Mouse (Mus musculus) 3T3-L1 (cell line): Measurements from ENCODE around the gene Cd209e.
"Not testable (repeated sequence)": the region's sequence is repeated elsewhere in the genome, so short reads cannot be mapped to it uniquely, and the experiment has no call there.

Experiments
- DNase-seq: peaks from one replicate; pipeline ENCODE4 v3.0.0-alpha.2; 2015; ENCODE audit warnings: low read depth, low spot score

Gene Cd209e

DNA sequence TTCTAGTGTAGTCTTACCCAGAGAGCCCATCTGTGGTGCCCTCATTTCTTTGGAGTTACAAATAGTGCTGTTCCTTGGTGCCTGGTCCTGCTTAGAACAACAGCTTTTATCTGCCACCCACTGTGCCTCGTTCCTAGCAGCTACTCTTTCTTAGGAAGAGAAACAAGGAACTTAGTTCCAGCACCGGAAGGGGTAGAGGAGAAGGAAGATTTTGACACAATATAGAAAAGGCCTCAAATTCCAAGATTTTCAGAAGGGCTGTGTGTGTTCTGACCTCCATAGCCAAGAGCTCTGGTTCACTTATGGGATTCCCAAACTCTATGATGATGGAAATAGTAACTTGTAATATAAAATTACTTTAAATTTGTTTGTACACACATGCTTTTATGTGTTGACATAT lies at the start of gene Cd209e:
Gene Cd209e (minus strand): TSS at position 101 of the 400 bp plus-strand sequence.
- DNase-seq = no peak

DNA sequence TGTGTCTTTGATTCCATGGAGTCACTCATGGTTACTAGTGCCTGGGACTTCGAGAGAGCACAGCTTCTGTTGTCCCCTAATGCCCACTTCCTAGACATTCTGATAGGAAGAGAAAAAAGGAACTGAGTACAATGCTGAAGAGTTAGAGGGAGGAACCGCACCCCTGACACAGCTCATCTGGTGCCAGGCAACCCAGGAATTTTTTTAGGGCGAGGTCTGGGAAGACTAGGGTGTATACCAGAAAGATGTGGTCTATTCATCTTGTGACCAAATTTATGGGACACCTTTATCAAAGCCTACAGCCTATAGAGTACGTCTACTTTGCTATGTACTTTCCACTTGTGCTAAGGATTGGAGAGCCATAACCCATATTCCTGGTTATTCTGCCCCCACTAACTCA lies 24.3 kb upstream of the Cd209e start, which contains the start of gene Cd209d:
Gene Cd209d (minus strand): TSS at position 101 of the 400 bp plus-strand sequence.
- DNase-seq = no peak

DNA sequence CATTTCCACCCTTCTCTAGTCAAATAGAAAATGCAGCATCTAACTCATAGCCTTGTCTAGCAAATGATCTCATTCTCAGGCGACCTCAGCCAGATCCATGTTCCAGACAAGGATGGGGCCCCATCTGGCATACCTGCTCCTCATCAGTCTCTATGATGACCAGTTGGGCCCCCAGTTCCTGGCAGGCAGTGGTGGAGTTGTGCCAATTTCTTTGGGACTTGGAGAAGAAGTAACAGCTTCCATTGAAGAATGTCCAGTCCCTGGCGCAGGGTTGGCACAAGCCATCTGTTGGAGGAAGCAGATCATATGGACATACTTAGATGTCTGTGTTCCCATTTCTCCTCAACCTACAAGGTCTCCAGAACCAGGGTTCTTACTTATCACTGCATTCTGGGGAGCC lies 22.0 kb upstream of the Cd209e start:
- no peak for DNase-seq

DNA sequence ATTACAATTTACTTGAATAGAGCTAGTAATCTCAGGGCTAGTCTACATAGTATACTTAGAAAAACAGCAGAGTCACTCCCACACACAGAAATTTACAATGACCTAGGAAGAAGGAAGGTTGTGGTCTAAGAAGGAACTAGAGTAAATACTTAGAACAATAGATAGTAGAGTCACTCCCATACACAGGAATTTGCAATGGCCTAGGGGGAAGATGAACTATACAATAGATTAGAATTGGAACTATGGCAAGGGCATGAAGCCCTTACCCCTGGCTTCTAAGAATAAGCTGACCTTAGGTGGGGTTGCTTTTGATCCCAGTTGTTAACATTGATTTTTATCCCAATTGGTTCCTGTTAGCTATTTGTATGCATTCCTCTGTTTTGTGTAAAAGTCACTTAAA lies 8.6 kb upstream of the Cd209e start:
- DNase-seq = not testable (repeated sequence)

GRCm38 (mm10) chr8:3803091-3803490 lies 51.0 kb downstream of the Cd209e start:
- peak; percentile 68 for DNase-seq
